Comparison of ENCODE assay signal across 8 mouse cellular contexts in genomic region chr19:5448354-5449150, GRCm38 (mm10). TPM values are rescaled to one million over a fixed set of nuclear protein-coding genes. Genes with fewer than 3 reads are reported as not detected.
DNase-seq lines count a peak whose midpoint lies in the region; ATAC-seq and TF ChIP-seq lines count a peak whose summit lies in the region.

No protein-coding gene starts in this region.

- no peak overlapping the region for H3K9ac ChIP-seq in kidney, postnatal 0 days (ENCODE audit: low read depth, low read length)
- H3K9ac ChIP-seq in heart, embryonic 14.5 days (ENCODE audit: low read length), result peak overlapping the region; percentile 54; the same call in 1 of the 2 replicates
- no peak overlapping the region for H3K9ac ChIP-seq in liver, embryonic 16.5 days (ENCODE audit: low read depth, low read length)
- H3K9ac ChIP-seq in stomach, embryonic 15.5 days, result no peak overlapping the region; the same call in 1 of the 2 replicates

- no peak for ATAC-seq in kidney, postnatal 0 days (replicated peaks; ENCODE audit: low FRiP score, low read depth)
- no peak for ATAC-seq in heart, embryonic 14.5 days (ENCODE audit: insufficient number of reproducible peaks, insufficient read depth, low FRiP score, low read depth)
- peak; percentile 61 for ATAC-seq in liver, embryonic 16.5 days (ENCODE audit: low read depth)
- ATAC-seq in stomach, embryonic 15.5 days (ENCODE audit: insufficient read depth, low FRiP score, low read depth), result no peak
- ATAC-seq in inflammation-experienced regulatory T-cells, adult 6 months, result no peak

- peaks cover 8% of the 10 kb centered on the region; the same call in 1 of the 2 replicates for H3K27me3 ChIP-seq in kidney, postnatal 0 days (ENCODE audit: insufficient read depth, low read length)
- H3K27me3 ChIP-seq in heart, embryonic 14.5 days (ENCODE audit: control insufficient read depth, insufficient read depth, low read length), result peaks cover 46% of the 10 kb centered on the region
- H3K27me3 ChIP-seq in liver, embryonic 16.5 days (ENCODE audit: control insufficient read depth, insufficient read depth, low read depth, low read length), result peaks cover 52% of the 10 kb centered on the region
- peaks cover 26% of the 10 kb centered on the region; the same call in 1 of the 2 replicates for H3K27me3 ChIP-seq in stomach, embryonic 15.5 days (replicated peaks)

- H3K4me3 ChIP-seq in kidney, postnatal 0 days (replicated peaks; ENCODE audit: low read depth, low read length), result peak overlapping the region; percentile 58
- H3K4me3 ChIP-seq in heart, embryonic 14.5 days (ENCODE audit: control insufficient read depth in 1 of 2, insufficient read depth in 1 of 2, low read depth in 1 of 2, low read length in 2 of 2), result peak overlapping the region; percentile 49 to 58
- peak overlapping the region; percentile 66 for H3K4me3 ChIP-seq in liver, embryonic 16.5 days (ENCODE audit: low read depth, low read length)
- H3K4me3 ChIP-seq in stomach, embryonic 15.5 days (replicated peaks), result peak overlapping the region; percentile 58

- 5% methylated on average over 36 of the region's 36 CpGs for WGBS in kidney, postnatal 0 days
- 6% methylated on average over 36 of the region's 36 CpGs for WGBS in heart, embryonic 14.5 days
- WGBS in liver, embryonic 16.5 days (ENCODE audit: insufficient replicate concordance), result 3% methylated on average over 36 of the region's 36 CpGs
- 5% methylated on average over 36 of the region's 36 CpGs for WGBS in stomach, embryonic 15.5 days

- no peaks in the 10 kb centered on the region for H3K9me3 ChIP-seq in kidney, postnatal 0 days (replicated peaks; ENCODE audit: low read length)
- H3K9me3 ChIP-seq in heart, embryonic 14.5 days (ENCODE audit: control insufficient read depth, low read length), result no peaks in the 10 kb centered on the region
- H3K9me3 ChIP-seq in liver, embryonic 16.5 days (replicated peaks; ENCODE audit: control insufficient read depth, low read length), result no peaks in the 10 kb centered on the region
- H3K9me3 ChIP-seq in stomach, embryonic 15.5 days, result no peaks in the 10 kb centered on the region

- no peak for DNase-seq in kidney, postnatal 0 days (ENCODE audit: low spot score)
- no peak for DNase-seq in kidney, adult 9 months
- peak; percentile 29 for DNase-seq in ZHBTc4 (ENCODE audit: low read depth, low spot score)
- DNase-seq in gastrocnemius, postnatal 4 days (ENCODE audit: low spot score in 2 of 2), result no peak

- H3K4me2 ChIP-seq in kidney, postnatal 0 days (ENCODE audit: low read length), result peak overlapping the region; percentile 96
- peak overlapping the region; percentile 98 for H3K4me2 ChIP-seq in heart, embryonic 14.5 days (ENCODE audit: low read length)
- H3K4me2 ChIP-seq in liver, embryonic 16.5 days (ENCODE audit: low read depth, low read length), result peak overlapping the region; percentile 87
- H3K4me2 ChIP-seq in stomach, embryonic 15.5 days, result peak overlapping the region; percentile 98

- H3K27ac ChIP-seq in kidney, postnatal 0 days, result no peak overlapping the region
- no peak overlapping the region for H3K27ac ChIP-seq in heart, embryonic 14.5 days (replicated peaks in 1 of 2; ENCODE audit: control insufficient read depth in 1 of 2, insufficient read depth in 1 of 2, low read depth in 2 of 2, low read length in 2 of 2)
- H3K27ac ChIP-seq in liver, embryonic 16.5 days (ENCODE audit: low read length), result no peak overlapping the region
- H3K27ac ChIP-seq in stomach, embryonic 15.5 days, result no peak overlapping the region

- TF ChIP-seq CTCF in kidney, postnatal 0 days (IDR thresholded peaks at IDR 0.05; ENCODE audit: low read depth), result no peak

- H3K4me1 ChIP-seq in kidney, postnatal 0 days (replicated peaks; ENCODE audit: insufficient read depth, low read length), result peaks cover 16% of the 10 kb centered on the region
- peaks cover 0 to 14% of the 10 kb centered on the region in 2 experiments; a peak in 3 of 4 replicates for H3K4me1 ChIP-seq in heart, embryonic 14.5 days (ENCODE audit: control insufficient read depth in 2 of 2, insufficient read depth in 2 of 2, low read length in 2 of 2)
- peaks cover 22% of the 10 kb centered on the region for H3K4me1 ChIP-seq in liver, embryonic 16.5 days (ENCODE audit: control insufficient read depth, low read depth, low read length)
- peaks cover 14% of the 10 kb centered on the region for H3K4me1 ChIP-seq in stomach, embryonic 15.5 days

- no peaks in the 10 kb centered on the region for H3K36me3 ChIP-seq in kidney, postnatal 0 days (ENCODE audit: insufficient read depth, low read length)
- peaks cover under 1% of the 10 kb centered on the region for H3K36me3 ChIP-seq in heart, embryonic 14.5 days (ENCODE audit: control insufficient read depth, insufficient read depth, low read length)
- H3K36me3 ChIP-seq in liver, embryonic 16.5 days (ENCODE audit: control insufficient read depth, insufficient read depth), result no peaks in the 10 kb centered on the region
- no peaks in the 10 kb centered on the region for H3K36me3 ChIP-seq in stomach, embryonic 15.5 days

RNA-seq across cellular contexts. Expression of gene Fosl1, which starts 1.2 kb away (rescaled TPM):
- polyA plus RNA-seq in kidney, postnatal 0 days (2015; fragmentation: Nextera tagmentation; extraction: Ambion mirVana), result 0.32 TPM in 1 of 2 replicates, not detected in the other
- not detected in 2 replicates for polyA plus RNA-seq in heart, embryonic 14.5 days (2014; fragmentation: Nextera tagmentation; extraction: Ambion mirVana)
- not detected in 2 replicates for polyA plus RNA-seq in liver, embryonic 16.5 days (2015; fragmentation: Nextera tagmentation; extraction: Ambion mirVana)
- polyA plus RNA-seq in stomach, embryonic 15.5 days (2015; fragmentation: Nextera tagmentation; extraction: Ambion mirVana), result not detected in 2 replicates
- total RNA-seq in gastrocnemius, postnatal 4 days (2021), result not detected
- polyA plus RNA-seq in inflammation-experienced regulatory T-cells, adult 6 months (2017; shearing (Covaris generic)), result not detected

RNA-seq across cellular contexts. Expression of gene Ccdc85b, which starts 9.1 kb away (rescaled TPM):
- polyA plus RNA-seq in kidney, postnatal 0 days (2015; fragmentation: Nextera tagmentation; extraction: Ambion mirVana), result 12.2 and 15.6 TPM in 2 replicates
- polyA plus RNA-seq in heart, embryonic 14.5 days (2014; fragmentation: Nextera tagmentation; extraction: Ambion mirVana), result 9.0 and 10.4 TPM in 2 replicates
- 0.86 and 0.97 TPM in 2 replicates for polyA plus RNA-seq in liver, embryonic 16.5 days (2015; fragmentation: Nextera tagmentation; extraction: Ambion mirVana)
- polyA plus RNA-seq in stomach, embryonic 15.5 days (2015; fragmentation: Nextera tagmentation; extraction: Ambion mirVana), result 11.8 and 11.9 TPM in 2 replicates
- total RNA-seq in gastrocnemius, postnatal 4 days (2021), result 1 to 10 TPM; 8.0 to 8.4 TPM
- under 1 TPM; 0.47 to 0.74 (median 0.65) TPM for polyA plus RNA-seq in inflammation-experienced regulatory T-cells, adult 6 months (2017; shearing (Covaris generic))

RNA-seq across cellular contexts. Expression of gene Fibp, which starts 11.9 kb away (rescaled TPM):
- 141 and 150 TPM in 2 replicates for polyA plus RNA-seq in kidney, postnatal 0 days (2015; fragmentation: Nextera tagmentation; extraction: Ambion mirVana)
- 101 and 120 TPM in 2 replicates for polyA plus RNA-seq in heart, embryonic 14.5 days (2014; fragmentation: Nextera tagmentation; extraction: Ambion mirVana)
- 25.9 and 27.2 TPM in 2 replicates for polyA plus RNA-seq in liver, embryonic 16.5 days (2015; fragmentation: Nextera tagmentation; extraction: Ambion mirVana)
- polyA plus RNA-seq in stomach, embryonic 15.5 days (2015; fragmentation: Nextera tagmentation; extraction: Ambion mirVana), result 99.4 and 99.7 TPM in 2 replicates
- total RNA-seq in gastrocnemius, postnatal 4 days (2021), result 10 to 100 TPM; 62.3 to 71.1 TPM
- 100 to 1,000 TPM in 2 of 3 experiments, 10 to 100 TPM in 1; 64.2 to 112 (median 105) TPM for polyA plus RNA-seq in inflammation-experienced regulatory T-cells, adult 6 months (2017; shearing (Covaris generic))

RNA-seq across cellular contexts. Expression of gene Ctsw, which starts 19.8 kb away (rescaled TPM):
- polyA plus RNA-seq in kidney, postnatal 0 days (2015; fragmentation: Nextera tagmentation; extraction: Ambion mirVana), result 0.79 and 1.2 TPM in 2 replicates
- polyA plus RNA-seq in heart, embryonic 14.5 days (2014; fragmentation: Nextera tagmentation; extraction: Ambion mirVana), result 0.84 and 1.4 TPM in 2 replicates
- polyA plus RNA-seq in liver, embryonic 16.5 days (2015; fragmentation: Nextera tagmentation; extraction: Ambion mirVana), result 0.36 and 0.58 TPM in 2 replicates
- polyA plus RNA-seq in stomach, embryonic 15.5 days (2015; fragmentation: Nextera tagmentation; extraction: Ambion mirVana), result 1.3 and 2.3 TPM in 2 replicates
- total RNA-seq in gastrocnemius, postnatal 4 days (2021), result under 1 TPM in 1 of 2 experiments, not detected in 1; 0.16 TPM
- polyA plus RNA-seq in inflammation-experienced regulatory T-cells, adult 6 months (2017; shearing (Covaris generic)), result 100 to 1,000 TPM; 168 to 249 (median 216) TPM

RNA-seq across cellular contexts. Expression of gene AI837181, which starts 23.6 kb away (rescaled TPM):
- polyA plus RNA-seq in kidney, postnatal 0 days (2015; fragmentation: Nextera tagmentation; extraction: Ambion mirVana), result 55.7 and 55.8 TPM in 2 replicates
- 23.7 and 35.0 TPM in 2 replicates for polyA plus RNA-seq in heart, embryonic 14.5 days (2014; fragmentation: Nextera tagmentation; extraction: Ambion mirVana)
- 6.1 and 7.1 TPM in 2 replicates for polyA plus RNA-seq in liver, embryonic 16.5 days (2015; fragmentation: Nextera tagmentation; extraction: Ambion mirVana)
- 47.8 and 49.4 TPM in 2 replicates for polyA plus RNA-seq in stomach, embryonic 15.5 days (2015; fragmentation: Nextera tagmentation; extraction: Ambion mirVana)
- 10 to 100 TPM; 52.0 to 55.7 TPM for total RNA-seq in gastrocnemius, postnatal 4 days (2021)
- 10 to 100 TPM; 14.5 to 28.0 (median 21.2) TPM for polyA plus RNA-seq in inflammation-experienced regulatory T-cells, adult 6 months (2017; shearing (Covaris generic))
